Mouse (Mus musculus) bone marrow macrophage, adult 2 months (primary cell): ENCODE measurements around the gene Bst1.

ENCODE experiments used
- CTCF ChIP-seq: IDR thresholded peaks from 2 replicates; pipeline ENCODE4 v1.5.1; 2012; ENCODE audit warnings: low read depth, mild to moderate bottlenecking, low read length, moderate library complexity
- POLR2A ChIP-seq: IDR thresholded peaks from 2 replicates; pipeline ENCODE4 v1.6.1; 2012; ENCODE audit warnings: mild to moderate bottlenecking, low read depth, low read length, borderline replicate concordance

GRCm38 (mm10) chr5:43860096-43860495 lies 41.4 kb downstream of the Bst1 start:
- TF ChIP-seq CTCF: no peak
- TF ChIP-seq POLR2A: no peak
